Mouse (Mus musculus): ENCODE results near the gene Top3b. TPM values are rescaled to one million over a fixed set of nuclear protein-coding genes. Genes with fewer than 3 reads are reported as not detected.

Top3b gene
- polyA plus RNA-seq, 1 experiment from 2014 or later: 66.5 TPM

DNA sequence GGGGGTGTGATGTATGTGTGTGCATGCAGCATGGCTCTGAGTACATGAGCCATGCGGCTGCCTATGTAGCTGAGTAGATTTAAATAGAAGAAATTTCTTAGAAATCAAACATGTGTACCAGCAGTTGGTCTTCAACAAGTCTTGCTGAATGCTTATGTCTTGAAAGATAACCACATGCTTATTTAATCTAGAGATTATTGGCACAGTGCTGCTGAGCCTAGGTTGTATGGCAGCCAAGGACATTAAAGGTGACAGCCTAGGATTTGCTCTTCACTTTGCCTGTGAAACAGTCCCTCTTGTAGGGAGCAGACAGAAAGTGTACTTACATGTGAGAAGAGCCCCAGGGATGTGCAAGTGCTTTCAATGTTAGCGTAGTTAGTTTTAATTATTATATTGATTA lies 70.5 kb downstream of the Top3b start:
- H3K4me3 ChIP-seq: no peak overlapping the region
- H3K4me2 ChIP-seq: no peak overlapping the region
- no peaks in the 10 kb centered on the region for H3K4me1 ChIP-seq (replicated peaks)
- 89% methylated on average over 2 of the region's 2 CpGs for WGBS
- no peaks in the 10 kb centered on the region for H3K9me3 ChIP-seq
- no peak overlapping the region for H3K9ac ChIP-seq
- no peak overlapping the region for H3K27ac ChIP-seq (replicated peaks)
- ATAC-seq (ENCODE audit: low read depth): no peak
- no peaks in the 10 kb centered on the region for H3K27me3 ChIP-seq
- H3K36me3 ChIP-seq: no peaks in the 10 kb centered on the region

Other genes with a start within 250 kb of the Top3b start
- gene Olfr19, start 194.3 kb upstream of the Top3b start, polyA plus RNA-seq (2015; fragmentation: Nextera tagmentation; extraction: Ambion mirVana): 0.22 TPM in 1 of 2 replicates, not detected in the other
- gene Spag6l, start 41.3 kb upstream of the Top3b start, polyA plus RNA-seq (2015; fragmentation: Nextera tagmentation; extraction: Ambion mirVana): 9.7 and 10.5 TPM in 2 replicates
- gene Igll1, start 6.8 kb upstream of the Top3b start, polyA plus RNA-seq (2015; fragmentation: Nextera tagmentation; extraction: Ambion mirVana): 0.22 TPM in 1 of 2 replicates, not detected in the other
- 1.2 and 2.1 TPM in 2 replicates for gene Vpreb1, start 107 bp downstream of the Top3b start, polyA plus RNA-seq (2015; fragmentation: Nextera tagmentation; extraction: Ambion mirVana)
- 22.7 and 24.7 TPM in 2 replicates for gene Ppm1f, start 25.7 kb downstream of the Top3b start, polyA plus RNA-seq (2015; fragmentation: Nextera tagmentation; extraction: Ambion mirVana)
- gene Mapk1, start 112.6 kb downstream of the Top3b start, polyA plus RNA-seq (2015; fragmentation: Nextera tagmentation; extraction: Ambion mirVana): 174 and 180 TPM in 2 replicates
- gene Ypel1, start 199.0 kb downstream of the Top3b start, polyA plus RNA-seq (2015; fragmentation: Nextera tagmentation; extraction: Ambion mirVana): 81.2 and 94.0 TPM in 2 replicates
- gene Ppil2, start 240.5 kb downstream of the Top3b start, polyA plus RNA-seq (2015; fragmentation: Nextera tagmentation; extraction: Ambion mirVana): 154 and 157 TPM in 2 replicates